Mouse (Mus musculus) heart, embryonic 12.5 days (tissue): ENCODE measurements around the gene Pla2g1b. TPM values are rescaled to one million over a fixed set of nuclear protein-coding genes. Genes with fewer than 3 reads are reported as not detected.
"Not testable (repeated sequence)": the region's sequence is repeated elsewhere in the genome, so short reads cannot be mapped to it uniquely, and the experiment has no call there.

Experiments used
- ATAC-seq: fragments of 200-750 bp; cut with Nextera tagmentation; 2 replicates; pipeline ENCODE4 v1.8.0; 2017; ENCODE audit warnings: moderate TSS enrichment, moderate library complexity; ENCODE audit not compliant: insufficient number of reproducible peaks, low FRiP score
- H3K27ac ChIP-seq: fragments of 300-500 bp; sonication (generic); 2 replicates; pipeline ENCODE4 v1.5.1; 2016; ENCODE audit warnings: mild to moderate bottlenecking, moderate library complexity; ENCODE audit not compliant: poor library complexity, severe bottlenecking
- H3K27me3 ChIP-seq: fragments of 300-500 bp; sonication (generic); replicated peaks from 2 replicates; pipeline ENCODE4 v1.6.1; 2016; ENCODE audit warnings: mild to moderate bottlenecking, moderate library complexity
- H3K36me3 ChIP-seq: fragments of 300-500 bp; sonication (generic); 2 replicates; pipeline ENCODE4 v1.6.1; 2016; ENCODE audit warnings: mild to moderate bottlenecking, moderate library complexity
- H3K4me1 ChIP-seq: fragments of 300-500 bp; sonication (generic); replicated peaks from 2 replicates; pipeline ENCODE4 v1.6.1; 2016; ENCODE audit warnings: mild to moderate bottlenecking
- H3K4me2 ChIP-seq: fragments of 300-500 bp; sonication (generic); 2 replicates; pipeline ENCODE4 v1.6.1; 2016; ENCODE audit warnings: mild to moderate bottlenecking, moderate library complexity
- H3K4me3 ChIP-seq: fragments of 300-500 bp; sonication (generic); 2 replicates; pipeline ENCODE4 v1.5.1; 2016; ENCODE audit warnings: mild to moderate bottlenecking
- H3K9ac ChIP-seq: fragments of 300-500 bp; sonication (generic); 2 replicates; pipeline ENCODE4 v1.6.1; 2016; ENCODE audit warnings: mild to moderate bottlenecking, moderate library complexity
- H3K9me3 ChIP-seq: fragments of 300-500 bp; sonication (generic); replicated peaks from 2 replicates; pipeline ENCODE4 v1.6.1; 2016; ENCODE audit warnings: mild to moderate bottlenecking, moderate library complexity
- WGBS: fragments of 180-500 bp; shearing (Covaris S2); methylation state at CpG from one replicate; pipeline ENCODE4 v1.1.7; 2016; 5-methylcytosine and 5-hydroxymethylcytosine counted together
- polyA plus RNA-seq: library from polyadenylated mRNA; unstranded; fragments of >200 nt; fragmentation: Nextera tagmentation; extraction: Ambion mirVana; gene quantifications from 2 replicates; pipeline ENCODE4 v1.2.1, GENCODE M21; 2016

The Pla2g1b gene
- polyA plus RNA-seq, 1 experiment from 2014 or later, result 0.72 TPM

DNA sequence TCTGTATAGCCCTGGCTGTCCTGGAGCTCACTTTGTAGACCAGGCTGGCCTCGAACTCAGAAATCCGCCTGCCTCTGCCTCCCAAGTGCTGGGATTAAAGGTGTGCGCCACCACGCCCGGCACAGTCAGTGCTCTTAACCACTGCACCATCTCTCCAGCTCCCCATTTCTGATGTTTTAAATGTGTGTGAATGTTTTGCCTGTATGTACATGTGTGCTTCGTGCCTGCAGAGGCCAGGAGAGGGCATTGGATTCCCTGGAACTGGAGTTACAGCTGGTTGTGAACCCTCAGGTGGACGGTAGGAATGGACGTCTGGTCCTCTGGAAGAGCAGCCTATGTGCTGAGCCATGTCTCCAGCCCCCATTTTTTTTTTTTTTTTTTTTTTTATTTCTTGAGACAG is 52.2 kb downstream of the Pla2g1b start:
- peaks cover 68% of the 10 kb centered on the region for H3K4me1 ChIP-seq
- 80% methylated on average over 8 of the region's 8 CpGs for WGBS
- ATAC-seq, H3K27ac ChIP-seq, H3K9ac ChIP-seq, H3K4me2 ChIP-seq, H3K9me3 ChIP-seq, H3K36me3 ChIP-seq, H3K27me3 ChIP-seq, H3K4me3 ChIP-seq: not testable (repeated sequence)

- no peak overlapping the region for H3K4me2 ChIP-seq
- H3K4me1 ChIP-seq, result peaks cover 75% of the 10 kb centered on the region
- no peaks in the 10 kb centered on the region for H3K9me3 ChIP-seq
- no peak overlapping the region for H3K4me3 ChIP-seq
- H3K27ac ChIP-seq, result peak overlapping the region; percentile 85
- peaks cover 10% of the 10 kb centered on the region; the same call in 1 of the 2 replicates for H3K36me3 ChIP-seq
- ATAC-seq, result no peak
- peak overlapping the region; percentile 47; the same call in 1 of the 2 replicates for H3K9ac ChIP-seq
- no peaks in the 10 kb centered on the region for H3K27me3 ChIP-seq
- WGBS, result 43% methylated on average over 21 of the region's 21 CpGs
Measured at GRCm38 (mm10) chr5:115520325-115520869, 54.3 kb downstream of the Pla2g1b start.

DNA sequence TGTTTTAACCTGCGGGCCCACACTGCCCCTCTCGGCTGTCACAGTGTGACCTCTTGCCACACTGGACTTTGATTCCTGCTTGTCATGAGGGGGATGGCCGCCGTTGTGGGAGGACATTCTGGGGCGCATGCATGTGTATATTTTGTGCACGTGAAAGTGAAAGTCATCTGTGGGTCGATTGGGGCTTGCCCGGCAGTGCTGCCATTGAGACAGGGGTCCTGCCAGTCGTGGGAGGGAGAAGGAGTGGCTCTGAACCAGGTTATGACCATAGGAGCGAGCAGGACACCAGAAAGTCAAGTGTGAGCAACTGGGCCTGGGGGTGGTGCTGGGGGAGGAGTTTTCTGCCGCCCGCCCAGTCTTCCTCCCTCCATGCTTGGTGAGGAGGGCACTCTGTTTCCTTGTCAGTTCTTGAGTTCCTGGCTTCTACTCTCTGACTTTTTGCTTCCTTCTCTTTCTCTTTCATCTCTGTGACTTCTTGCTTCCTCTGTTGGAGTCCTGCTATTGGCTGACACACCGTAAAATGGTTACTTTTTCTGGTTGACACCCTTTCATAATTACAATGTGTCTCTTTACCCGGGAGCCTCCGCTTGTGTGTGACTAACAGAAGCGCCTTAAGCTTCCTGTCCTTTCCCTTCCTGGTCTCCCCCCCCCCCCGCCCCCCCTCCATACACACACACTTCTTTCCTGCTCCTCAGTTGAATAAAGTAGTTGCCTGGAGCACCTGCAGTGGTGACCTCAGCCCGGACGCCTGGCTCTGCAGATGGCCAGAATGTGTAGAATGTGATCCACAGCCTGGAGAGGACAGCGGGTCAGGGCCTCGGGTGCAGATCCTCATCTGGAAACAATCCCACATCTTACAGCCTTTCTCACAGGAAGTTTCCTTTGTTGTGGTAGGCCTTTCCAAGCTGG is 55.7 kb downstream of the Pla2g1b start:
- Histone ChIP-seq H3K27me3 (no peaks in the 10 kb centered on the region), H3K27ac (peak overlapping the region; percentile 85), H3K9ac (no peak overlapping the region), H3K36me3 (peaks cover 13% of the 10 kb centered on the region; the same call in 1 of the 2 replicates), H3K4me3 (no peak overlapping the region), H3K9me3 (no peaks in the 10 kb centered on the region), H3K4me2 (peak overlapping the region; percentile 38), H3K4me1 (peaks cover 75% of the 10 kb centered on the region)
- WGBS, result 57% methylated on average over 20 of the region's 21 CpGs
- ATAC-seq, result no peak

DNA sequence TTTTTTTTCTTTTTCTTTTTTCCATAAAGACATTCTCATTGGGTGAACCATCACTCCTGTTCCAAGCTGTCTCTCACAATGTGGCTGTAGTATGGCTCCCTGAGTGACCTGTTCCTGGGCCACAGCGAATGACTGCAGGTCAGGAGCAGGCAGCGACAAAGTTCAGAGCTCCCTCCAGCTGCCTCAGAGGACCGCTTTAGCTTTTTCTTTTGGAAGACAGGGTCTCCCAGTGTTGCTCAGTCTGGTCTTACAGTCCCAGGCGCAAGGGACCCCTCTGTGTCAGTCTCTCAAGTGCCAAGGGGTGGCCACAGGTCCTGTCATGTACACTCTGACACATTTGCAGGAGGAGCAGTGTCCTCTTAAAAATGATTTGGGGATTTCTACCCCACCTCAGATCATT is 56.5 kb downstream of the Pla2g1b start:
- WGBS, result 84% methylated on average over 4 of the region's 4 CpGs
- Histone ChIP-seq H3K27ac (peak overlapping the region; percentile 85), H3K27me3 (no peaks in the 10 kb centered on the region), H3K4me2 (no peak overlapping the region), H3K9me3 (no peaks in the 10 kb centered on the region), H3K4me3 (no peak overlapping the region), H3K9ac (no peak overlapping the region), H3K36me3 (peaks cover 10% of the 10 kb centered on the region; the same call in 1 of the 2 replicates), H3K4me1 (peaks cover 75% of the 10 kb centered on the region)
- no peak for ATAC-seq

DNA sequence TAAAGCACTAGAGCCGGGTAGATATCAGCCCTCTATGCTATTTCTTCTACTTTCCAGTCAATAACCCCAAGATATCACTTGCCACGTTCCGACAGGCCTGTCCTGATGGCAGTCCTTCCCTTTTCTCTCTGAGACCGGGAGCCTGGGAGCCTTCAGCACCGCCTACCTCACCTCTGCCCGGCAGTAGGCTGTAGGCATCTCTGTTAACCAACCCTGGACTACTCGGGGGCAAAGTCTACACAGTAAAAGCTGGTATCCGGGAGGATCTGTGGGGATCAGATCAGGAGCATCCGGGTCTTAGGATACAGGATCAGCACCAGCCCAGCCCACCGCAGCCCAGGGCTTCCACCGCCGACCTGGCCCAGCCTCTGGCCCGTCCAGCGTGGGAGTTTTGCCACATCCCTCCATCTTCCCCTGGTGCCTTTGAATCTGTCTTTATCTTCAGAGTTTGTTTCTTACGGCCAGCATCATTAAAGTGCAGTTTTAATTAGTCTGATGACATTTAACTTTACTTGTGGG is 57.0 kb downstream of the Pla2g1b start:
- Histone ChIP-seq H3K9ac (no peak overlapping the region), H3K4me1 (peaks cover 75% of the 10 kb centered on the region), H3K27ac (peak overlapping the region; percentile 85), H3K27me3 (no peaks in the 10 kb centered on the region), H3K4me2 (no peak overlapping the region), H3K9me3 (no peaks in the 10 kb centered on the region), H3K4me3 (no peak overlapping the region), H3K36me3 (0 out of 2 replicates have a peak, but pooled peaks cover 8% of the 10 kb centered on the region)
- WGBS, result 63% methylated on average over 15 of the region's 15 CpGs
- ATAC-seq, result no peak

- 0 out of 2 replicates have a peak, but pooled peaks cover 6% of the 10 kb centered on the region for H3K36me3 ChIP-seq
- H3K4me3 ChIP-seq, result no peak overlapping the region; the same call in 1 of the 2 replicates
- H3K4me1 ChIP-seq, result peaks cover 78% of the 10 kb centered on the region
- H3K27me3 ChIP-seq, result no peaks in the 10 kb centered on the region
- WGBS, result 7% methylated on average over 15 of the region's 15 CpGs
- no peaks in the 10 kb centered on the region for H3K9me3 ChIP-seq
- H3K9ac ChIP-seq, result peak overlapping the region; percentile 30; the same call in 1 of the 2 replicates
- H3K4me2 ChIP-seq, result peak overlapping the region; percentile 58
- ATAC-seq, result peak; percentile 44; the same call in 1 of the 2 replicates
- H3K27ac ChIP-seq, result peak overlapping the region; percentile 37
Measured at GRCm38 (mm10) chr5:115523971-115524370, 57.9 kb downstream of the Pla2g1b start.

Other genes starting within 250 kb of the Pla2g1b start
- gene Pop5, start 230.4 kb upstream of the Pla2g1b start, polyA plus RNA-seq, result 63.2 and 68.6 TPM in 2 replicates
- gene Rnf10, start 193.4 kb upstream of the Pla2g1b start, polyA plus RNA-seq, result 152 and 175 TPM in 2 replicates
- 76.0 and 79.9 TPM in 2 replicates for gene Coq5, start 186.6 kb upstream of the Pla2g1b start, polyA plus RNA-seq
- 1,319 and 1,320 TPM in 2 replicates for gene Dynll1, start 165.3 kb upstream of the Pla2g1b start, polyA plus RNA-seq
- gene Srsf9, start 139.1 kb upstream of the Pla2g1b start, polyA plus RNA-seq, result 147 and 160 TPM in 2 replicates
- gene Gatc, start 125.1 kb upstream of the Pla2g1b start, polyA plus RNA-seq, result 24.2 and 26.1 TPM in 2 replicates
- gene Triap1, start 125.0 kb upstream of the Pla2g1b start, polyA plus RNA-seq, result 38.1 and 38.8 TPM in 2 replicates
- 1,284 and 1,325 TPM in 2 replicates for gene Cox6a1, start 117.3 kb upstream of the Pla2g1b start, polyA plus RNA-seq
- gene Msi1, start 36.7 kb upstream of the Pla2g1b start, polyA plus RNA-seq, result 6.7 and 6.8 TPM in 2 replicates
- 14.7 and 18.0 TPM in 2 replicates for gene Sirt4, start 18.5 kb downstream of the Pla2g1b start, polyA plus RNA-seq
- 41.1 and 41.7 TPM in 2 replicates for gene Pxn, start 40.4 kb downstream of the Pla2g1b start, polyA plus RNA-seq
- gene Rplp0, start 93.2 kb downstream of the Pla2g1b start, polyA plus RNA-seq, result 949 and 971 TPM in 2 replicates
- gene Gcn1l1, start 99.0 kb downstream of the Pla2g1b start, polyA plus RNA-seq, result 43.1 and 47.0 TPM in 2 replicates
- 20.1 and 20.9 TPM in 2 replicates for gene Rab35, start 165.6 kb downstream of the Pla2g1b start, polyA plus RNA-seq